Mouse (Mus musculus) heart, postnatal 0 days (tissue): Measurements from ENCODE around the gene Bicdl2. TPM values are rescaled to one million over a fixed set of nuclear protein-coding genes. Genes with fewer than 3 reads are reported as not detected.

Experiments
- ATAC-seq: fragments of 200-750 bp; cut with Nextera tagmentation; 2 replicates; pipeline ENCODE4 v1.8.0; 2017; ENCODE audit warnings: low read depth, moderate number of reproducible peaks, moderate library complexity; ENCODE audit not compliant: insufficient read depth
- DNase-seq: peaks from one replicate; pipeline ENCODE4 v3.0.0-alpha.2; 2016; ENCODE audit warnings: low spot score
- H3K27ac ChIP-seq: fragments of 300-500 bp; sonication (generic); 2 replicates; pipeline ENCODE4 v1.5.1; 2014; ENCODE audit warnings: low read depth, mild to moderate bottlenecking
- H3K27me3 ChIP-seq: fragments of 300-500 bp; sonication (generic); 2 replicates; pipeline ENCODE4 v1.6.1; 2014; ENCODE audit warnings: low read length, mixed read lengths; ENCODE audit not compliant: control insufficient read depth, insufficient read depth
- H3K36me3 ChIP-seq: fragments of 300-500 bp; sonication (generic); replicated peaks from 2 replicates; pipeline ENCODE4 v1.6.1; 2014; ENCODE audit warnings: low read length, mixed read lengths; ENCODE audit not compliant: control insufficient read depth, insufficient read depth
- H3K4me1 ChIP-seq: fragments of 300-500 bp; sonication (generic); 2 replicates; pipeline ENCODE4 v1.6.1; 2014; ENCODE audit warnings: antibody characterized with exemption; ENCODE audit not compliant: control insufficient read depth, insufficient read depth
- H3K4me2 ChIP-seq: fragments of 300-500 bp; sonication (generic); 2 replicates; pipeline ENCODE4 v1.6.1; 2014; ENCODE audit warnings: low read depth, mild to moderate bottlenecking, low read length, moderate library complexity
- H3K4me3 ChIP-seq: fragments of 300-500 bp; sonication (generic); 2 replicates; pipeline ENCODE4 v1.5.1; 2014; ENCODE audit warnings: low read depth, low read length
- H3K9ac ChIP-seq: fragments of 300-500 bp; sonication (generic); replicated peaks from 2 replicates; pipeline ENCODE4 v1.6.1; 2014; ENCODE audit warnings: low read depth, low read length, mixed read lengths
- H3K9me3 ChIP-seq: fragments of 300-500 bp; sonication (generic); replicated peaks from 2 replicates; pipeline ENCODE4 v1.6.1; 2016; ENCODE audit warnings: low read length; ENCODE audit not compliant: control insufficient read depth
- CTCF ChIP-seq: IDR thresholded peaks from 2 replicates; pipeline ENCODE4 v1.5.1; 2016; ENCODE audit warnings: antibody characterized with exemption, control low read depth, low read depth
- EP300 ChIP-seq: IDR thresholded peaks from 2 replicates; pipeline ENCODE4 v1.6.1; 2016; ENCODE audit warnings: antibody characterized with exemption, low read depth
- WGBS: fragments of 180-500 bp; shearing (Covaris S2); extraction: QIAGEN DNeasy Blood & Tissue Kit; methylation state at CpG from one replicate; pipeline ENCODE4 v1.1.7; 2014; 5-methylcytosine and 5-hydroxymethylcytosine counted together
- polyA plus RNA-seq: library from polyadenylated mRNA; unstranded; fragments of >200 nt; fragmentation: Nextera tagmentation; extraction: Ambion mirVana; gene quantifications from 2 replicates; pipeline ENCODE4 v1.2.1, GENCODE M21; 2015
- total RNA-seq: library from RNA; depleted of rRNA; stranded (reverse); fragments of >200 nt; gene quantifications from 2 replicates; pipeline ENCODE4 v1.2.3, GENCODE M21; 2014; ENCODE audit warnings: low replicate concordance

Gene Bicdl2
- total and polyA plus RNA-seq, 2 experiments from 2014 or later, result 0.10 TPM; not detected in 1

DNA sequence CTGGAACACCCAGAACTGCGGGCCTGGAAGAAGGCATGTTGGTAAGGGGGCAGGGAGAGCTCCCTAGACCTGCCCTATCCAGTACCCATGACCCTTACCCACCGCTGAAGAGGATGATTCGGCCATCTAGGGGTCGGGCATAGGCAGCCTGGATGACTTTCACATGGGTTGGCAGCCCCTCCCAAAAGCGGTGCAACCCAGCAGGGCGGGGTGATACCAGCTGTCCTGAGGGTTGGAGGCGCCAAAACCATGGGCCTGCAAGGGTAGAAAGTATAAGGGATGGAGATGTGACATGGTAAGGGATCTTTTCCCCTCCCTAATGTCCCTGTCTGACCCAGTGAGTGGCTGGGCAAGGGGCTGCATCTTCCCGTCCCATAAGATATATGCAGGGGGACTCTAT lies 29.1 kb upstream of the Bicdl2 start:
- Histone ChIP-seq H3K4me2 (no peak overlapping the region), H3K4me3 (no peak overlapping the region), H3K36me3 (no peaks in the 10 kb centered on the region), H3K27me3 (0 out of 2 replicates have a peak, but pooled peaks cover 18% of the 10 kb centered on the region), H3K9ac (no peak overlapping the region), H3K9me3 (no peaks in the 10 kb centered on the region), H3K27ac (no peak overlapping the region), H3K4me1 (no peaks in the 10 kb centered on the region)
- 71% methylated on average over 8 of the region's 8 CpGs for WGBS
- TF ChIP-seq EP300 (no peak), CTCF (no peak)
- ATAC-seq, result no peak
- DNase-seq, result no peak

- no peak for TF ChIP-seq EP300
- no peak for TF ChIP-seq CTCF
- Histone ChIP-seq H3K4me2 (peak within 1 kb of the TSS; percentile 84), H3K9ac (peak within 1 kb of the TSS; percentile 43), H3K9me3 (no peaks in the 10 kb centered on the region), H3K27me3 (peaks cover 13% of the 10 kb centered on the region), H3K4me3 (peak within 1 kb of the TSS; percentile 53), H3K36me3 (no peaks in the 10 kb centered on the region), H3K27ac (no peak within 1 kb of the TSS), H3K4me1 (peaks cover 8% of the 10 kb centered on the region; the same call in 1 of the 2 replicates)
- DNase-seq, result no peak
- ATAC-seq, result peak; percentile 24; the same call in 1 of the 2 replicates
- WGBS, result 2% methylated on average over 58 of the region's 58 CpGs
These were observed 15.5 kb upstream of the Bicdl2 start, which contains the start of gene Mmp25 for GRCm38 (mm10) chr17:23644613-23645495. Gene Mmp25 (minus strand): TSS chr17:23645277.

DNA sequence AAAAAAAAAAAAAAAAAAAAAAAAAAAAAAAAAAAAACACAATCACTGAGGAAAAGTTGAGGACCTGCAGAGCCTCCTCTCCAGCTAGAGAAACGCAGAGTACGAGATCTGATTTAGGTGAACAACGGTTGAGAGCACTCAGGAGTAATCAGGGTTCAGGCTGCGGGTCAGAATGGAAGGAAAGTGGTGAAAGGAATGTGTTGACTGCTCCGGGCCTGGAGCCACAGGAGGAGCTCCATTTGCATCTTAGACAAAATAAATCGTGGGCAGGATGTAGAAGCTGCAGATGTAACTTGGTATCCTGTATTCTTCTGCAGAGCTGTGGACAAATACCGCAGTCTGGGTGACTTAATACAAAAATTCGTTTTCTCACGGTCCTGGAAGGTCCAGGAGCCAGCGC lies 14.4 kb upstream of the Bicdl2 start:
- H3K4me1 ChIP-seq, result peaks cover 8% of the 10 kb centered on the region; the same call in 1 of the 2 replicates

DNA sequence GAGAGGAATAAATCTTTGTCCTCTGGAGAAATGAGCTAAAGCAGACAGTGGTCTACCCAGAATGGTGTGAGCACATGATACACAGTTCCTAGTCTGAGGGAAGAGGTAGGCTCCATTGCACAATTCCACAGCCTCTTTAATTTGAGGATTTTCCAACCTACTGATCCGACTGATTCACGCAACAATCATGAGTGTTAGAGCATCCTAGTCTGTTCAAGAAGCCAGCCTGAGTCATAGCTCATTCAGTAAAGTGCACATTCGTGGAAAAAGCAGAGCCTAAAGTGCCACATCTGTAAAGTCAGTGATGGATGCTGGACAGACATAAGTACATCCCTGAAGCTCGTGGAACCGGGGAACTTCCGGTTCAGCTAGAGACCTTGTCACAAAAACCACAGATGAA lies 8.9 kb upstream of the Bicdl2 start:
- no peaks in the 10 kb centered on the region for H3K36me3 ChIP-seq
- H3K27me3 ChIP-seq, result no peaks in the 10 kb centered on the region
- DNase-seq (no peak), ATAC-seq (no peak)
- TF ChIP-seq EP300 (no peak), CTCF (no peak)
- WGBS, result 67% methylated on average over 6 of the region's 6 CpGs
- H3K4me1 ChIP-seq, result no peaks in the 10 kb centered on the region
- H3K4me2 ChIP-seq, result no peak overlapping the region
- no peak overlapping the region for H3K27ac ChIP-seq
- H3K9me3 ChIP-seq, result no peaks in the 10 kb centered on the region
- H3K9ac ChIP-seq, result no peak overlapping the region
- no peak overlapping the region for H3K4me3 ChIP-seq

More for the DNA sequence above, 14.4 kb upstream of the Bicdl2 start:
- Histone ChIP-seq H3K4me3 (no peak overlapping the region), H3K9me3 (no peaks in the 10 kb centered on the region), H3K9ac (no peak overlapping the region), H3K4me2 (no peak overlapping the region), H3K36me3 (no peaks in the 10 kb centered on the region), H3K27me3 (peaks cover 13% of the 10 kb centered on the region), H3K27ac (no peak overlapping the region)
- WGBS, result 24% methylated on average over 10 of the region's 10 CpGs
- TF ChIP-seq CTCF, result no peak
- TF ChIP-seq EP300, result no peak
- ATAC-seq (no peak), DNase-seq (peak; percentile 17)

DNA sequence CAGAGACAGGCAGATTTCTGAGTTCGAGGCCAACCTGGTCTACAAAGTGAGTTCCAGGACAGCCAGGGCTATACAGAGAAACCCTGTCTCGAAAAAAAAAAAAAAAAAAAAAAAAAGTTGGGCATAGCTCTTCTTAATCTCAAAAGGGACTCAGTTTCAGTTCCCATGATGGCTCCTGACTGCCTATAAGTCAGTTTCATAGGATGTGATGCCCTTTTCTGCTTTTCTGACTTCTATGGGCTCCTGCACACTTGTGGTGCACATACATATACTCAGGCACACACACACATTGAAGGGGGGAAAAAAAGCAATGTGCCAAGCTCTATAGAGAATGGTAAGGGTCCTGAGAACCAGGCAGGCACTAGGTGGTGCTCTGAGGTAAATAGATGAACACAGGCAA lies 7.0 kb upstream of the Bicdl2 start:
- no peaks in the 10 kb centered on the region for H3K4me1 ChIP-seq
- no peaks in the 10 kb centered on the region for H3K9me3 ChIP-seq
- H3K27ac ChIP-seq, result no peak overlapping the region
- no peak overlapping the region for H3K4me2 ChIP-seq
- ATAC-seq, result no peak
- DNase-seq, result no peak
- no peaks in the 10 kb centered on the region for H3K36me3 ChIP-seq
- H3K9ac ChIP-seq, result no peak overlapping the region
- WGBS, result 67% methylated on average over 1 of the region's 2 CpGs
- no peaks in the 10 kb centered on the region for H3K27me3 ChIP-seq
- TF ChIP-seq CTCF (no peak), EP300 (no peak)
- no peak overlapping the region for H3K4me3 ChIP-seq
